Mouse (Mus musculus): ENCODE measurements around the gene Iqschfp.

The Iqschfp gene

DNA sequence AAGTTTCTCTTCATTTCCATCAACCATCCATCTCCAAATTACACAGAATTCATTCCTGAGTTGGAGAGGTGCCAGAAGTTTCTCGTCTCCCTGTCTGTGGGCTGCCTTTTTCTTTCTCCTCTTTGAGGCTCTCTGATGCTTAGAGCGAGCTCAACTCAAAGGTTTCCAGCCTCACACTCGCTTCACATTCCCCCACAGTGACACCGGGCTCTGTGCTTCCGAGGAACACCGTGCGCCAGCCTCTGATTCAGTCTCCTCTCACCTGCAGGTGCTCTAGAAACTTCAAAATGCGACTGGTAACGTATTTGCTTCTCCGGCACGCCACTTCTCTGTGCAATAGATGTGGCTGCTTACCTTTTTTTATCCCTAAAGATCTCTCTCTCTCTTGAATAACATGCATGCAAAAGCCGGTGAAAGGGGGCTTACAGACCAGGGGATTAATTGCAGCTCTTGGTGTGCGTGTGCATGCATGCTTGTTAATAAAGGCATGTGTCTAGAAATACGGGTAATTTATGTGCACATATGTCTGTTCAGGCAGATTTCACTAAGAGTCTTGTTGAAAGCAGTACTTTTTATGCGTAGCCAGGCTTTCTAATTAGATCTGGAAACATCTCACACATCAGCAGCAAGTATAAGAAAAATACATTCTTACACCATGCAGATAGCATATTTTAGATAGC, at the start of gene Iqschfp, which contains the start of gene Iqcj:
TSS of gene Iqschfp (plus strand) at position 207 of the 680 bp plus-strand sequence.
TSS of gene Iqcj (plus strand) at position 195 of the 680 bp plus-strand sequence.
- DNase-seq, result no peak

DNA sequence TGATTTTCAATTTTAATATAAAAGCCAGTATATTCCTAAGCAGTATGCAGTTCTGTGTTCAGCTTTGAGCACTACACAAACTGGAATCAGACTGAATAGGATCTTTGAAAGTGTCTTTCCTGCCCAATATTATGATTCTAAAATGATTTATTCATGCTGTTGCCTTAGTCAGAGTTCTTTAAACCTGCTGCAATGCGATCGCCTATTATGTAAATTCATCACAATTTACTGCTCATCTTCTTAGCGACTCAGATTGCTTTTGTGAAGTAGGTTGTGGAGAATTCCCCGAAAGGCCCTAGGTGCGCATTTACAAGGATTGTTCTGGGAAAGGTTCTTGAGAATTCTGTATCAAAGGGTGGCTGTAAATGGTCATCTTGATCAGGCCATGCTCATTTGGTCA, 39.6 kb upstream of the Iqschfp start:
- DNase-seq, result no peak

DNA sequence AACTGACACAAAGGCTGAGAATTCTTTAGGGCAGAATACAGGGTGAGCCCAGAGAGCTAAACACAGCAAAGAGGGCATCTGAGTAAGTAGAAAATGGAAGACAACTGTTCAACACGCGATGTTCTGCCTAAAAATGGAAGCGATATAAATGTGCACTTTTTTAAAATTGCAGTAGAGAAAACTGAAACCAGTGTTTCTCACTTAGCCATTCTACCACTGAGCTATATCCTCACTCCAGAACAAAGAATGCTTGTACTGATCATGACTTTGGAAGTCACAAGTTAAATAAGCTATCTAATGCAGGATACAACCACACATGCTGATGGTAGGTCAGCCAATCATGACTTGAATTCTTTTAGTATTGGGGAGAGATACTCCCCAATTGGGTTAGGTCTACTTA, 30.5 kb upstream of the Iqschfp start:
- DNase-seq, result no peak

DNA sequence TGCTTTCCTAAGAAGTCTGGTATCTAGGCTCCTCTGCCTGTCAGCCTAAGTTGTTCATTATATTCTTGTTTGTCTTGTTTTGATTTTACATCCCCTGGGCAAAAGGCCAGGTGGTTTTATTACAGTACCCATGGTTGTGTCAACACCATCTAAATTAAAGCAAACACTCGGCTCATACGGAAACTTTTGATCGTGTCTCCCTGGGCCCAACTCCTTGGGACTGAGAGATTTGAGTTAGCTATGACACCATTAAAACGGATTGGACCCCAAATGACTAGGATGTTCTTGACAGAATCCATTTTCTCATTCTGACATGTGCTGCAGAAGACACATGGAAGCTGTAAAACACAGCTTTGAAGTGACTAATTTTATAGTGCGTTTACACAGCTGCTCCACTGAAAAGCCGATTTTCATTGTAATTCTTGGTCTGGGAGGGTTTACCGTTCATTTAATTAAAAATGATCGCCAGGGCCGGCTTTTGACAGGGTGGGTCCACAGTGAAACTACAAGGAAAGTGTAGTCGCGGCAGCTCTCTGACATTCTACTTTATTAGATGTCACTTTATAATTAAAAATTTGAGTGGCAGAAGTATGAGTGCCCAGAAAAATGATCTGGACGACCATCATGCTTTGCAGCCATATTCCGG, 24.5 kb upstream of the Iqschfp start:
- no peak for DNase-seq

DNA sequence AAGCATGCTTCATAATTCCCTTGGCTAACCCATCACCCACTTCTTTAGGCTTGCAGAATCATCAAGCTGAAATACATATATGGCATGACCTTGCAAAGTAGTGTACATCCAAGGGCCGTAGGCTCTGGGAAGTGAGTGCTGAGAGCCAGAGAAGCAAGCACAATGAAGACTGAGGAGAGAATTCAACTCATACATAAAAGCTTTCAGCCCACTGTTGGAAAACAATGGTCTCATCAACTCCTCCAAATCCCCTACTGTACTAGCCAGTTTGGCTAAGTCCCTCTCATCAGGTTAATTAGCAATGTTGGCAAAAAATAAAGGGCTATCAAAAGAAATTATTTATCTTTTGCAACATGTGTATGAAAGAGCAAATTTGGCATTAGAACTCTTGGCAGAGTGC, 22.6 kb upstream of the Iqschfp start:
- DNase-seq, result no peak

DNA sequence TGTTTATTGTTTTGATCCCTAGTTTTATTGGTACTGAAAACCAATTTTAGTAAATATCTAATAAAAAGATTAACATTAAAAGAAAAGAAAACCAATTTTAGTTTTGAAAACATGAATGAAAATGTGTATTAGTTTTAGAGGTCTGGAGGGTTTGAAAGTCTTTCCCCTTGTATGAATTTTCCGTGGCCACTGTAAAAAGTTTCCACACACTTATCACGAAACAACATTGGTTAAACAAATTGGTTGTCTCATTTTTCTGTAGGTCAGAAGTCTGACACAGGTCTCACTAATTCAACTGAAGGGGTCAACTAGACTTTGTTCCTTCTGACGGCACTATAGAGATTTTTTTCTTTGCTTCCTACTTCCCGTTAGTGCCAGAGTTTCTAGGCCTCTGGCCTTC, 14.8 kb upstream of the Iqschfp start:
- DNase-seq, result no peak

DNA sequence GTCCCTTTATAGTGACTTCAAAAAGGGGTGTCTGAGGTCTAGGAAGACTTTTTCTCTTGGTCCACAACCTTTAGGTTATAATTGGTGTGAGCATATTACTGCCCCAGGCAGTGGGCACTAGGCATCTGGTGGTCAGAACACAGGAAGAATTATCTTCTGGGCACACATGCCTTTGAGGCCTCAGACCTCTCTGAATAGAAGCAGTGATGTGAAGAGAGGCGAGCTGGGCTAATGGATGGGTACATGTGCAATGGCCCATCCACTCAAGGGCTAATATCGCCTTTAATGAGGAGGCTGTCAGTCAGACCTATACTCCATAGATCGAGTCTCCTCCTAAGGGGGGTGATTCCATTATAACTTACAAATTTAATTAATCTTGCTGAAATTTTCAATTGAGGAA, 7.7 kb upstream of the Iqschfp start:
- no peak for DNase-seq

DNA sequence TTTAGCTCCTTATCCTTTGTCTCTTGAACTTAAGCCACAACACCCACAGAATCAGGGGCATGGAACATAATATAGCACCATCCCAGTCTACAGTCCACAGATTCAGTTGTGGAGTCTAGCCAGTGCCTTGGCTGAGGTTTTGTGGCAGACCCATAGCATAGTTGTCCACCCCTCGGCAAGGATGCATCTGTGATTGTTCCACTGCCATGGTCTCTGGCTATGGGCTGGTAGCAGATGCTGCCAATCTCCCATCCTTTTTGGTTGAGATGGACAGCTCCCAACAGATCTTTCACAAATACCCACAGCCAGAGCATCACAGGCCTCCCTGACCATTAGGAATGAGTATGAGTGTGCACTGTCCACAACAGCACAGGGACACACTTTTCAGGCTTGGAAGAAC, 5.9 kb upstream of the Iqschfp start:
- no peak for DNase-seq

DNA sequence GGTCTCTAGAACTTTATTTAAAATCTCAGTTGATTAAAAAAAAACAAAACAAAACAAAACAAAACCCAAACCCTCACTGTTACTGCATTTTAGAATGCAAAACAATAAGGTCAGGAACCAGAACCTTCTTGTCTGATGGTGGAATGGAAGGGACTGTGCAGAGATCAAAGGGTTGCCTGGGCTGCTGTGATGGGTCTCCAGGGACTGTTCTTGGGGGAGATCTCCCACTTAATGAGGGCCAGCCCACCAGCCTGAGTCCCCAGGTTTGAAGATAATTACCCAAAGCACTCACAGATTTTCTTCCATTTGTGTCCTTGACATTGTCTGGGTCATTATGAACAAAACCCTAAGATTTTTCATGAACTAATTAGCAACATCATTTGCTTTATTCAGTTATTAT, 4.8 kb upstream of the Iqschfp start:
- DNase-seq, result no peak

DNA sequence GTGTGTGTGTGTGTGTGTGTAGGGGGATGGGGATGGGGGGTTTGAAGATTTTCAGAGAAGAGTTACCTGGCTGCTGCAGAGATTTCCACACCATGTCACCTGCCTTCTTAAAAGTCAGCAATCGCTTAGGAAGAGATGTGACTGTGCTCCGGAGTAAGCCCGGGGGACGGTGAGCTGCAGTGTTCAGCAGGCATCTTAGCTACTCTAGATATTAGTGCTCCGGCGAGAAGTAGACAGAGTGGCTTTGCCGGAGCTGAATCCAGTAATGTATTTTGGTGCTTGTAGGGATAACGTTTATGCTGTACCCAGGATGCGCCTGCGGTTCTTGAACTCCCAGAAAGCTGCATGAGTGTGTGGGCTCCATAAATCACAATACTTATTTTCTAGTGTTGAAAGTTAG, 736 bp downstream of the Iqschfp start:
- no peak for DNase-seq

DNA sequence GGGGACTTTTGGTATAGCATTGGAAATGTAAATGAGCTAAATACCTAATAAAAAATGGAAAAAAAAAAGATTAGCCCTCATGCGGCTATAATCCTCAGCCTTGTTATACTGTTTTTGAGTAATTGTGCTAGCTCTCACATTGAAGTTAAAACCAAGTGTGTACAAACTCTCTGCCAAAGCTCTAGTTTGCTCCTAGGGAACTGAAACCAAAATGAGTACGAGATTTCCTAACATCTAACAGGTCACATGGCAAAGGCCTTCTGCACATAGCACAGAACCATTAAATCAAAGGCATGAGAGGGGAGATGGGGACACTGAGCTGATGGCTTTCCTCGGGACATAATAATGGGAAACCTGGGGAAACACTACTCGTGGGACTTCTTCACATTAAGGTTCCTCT, 10.5 kb downstream of the Iqschfp start:
- DNase-seq, result no peak

DNA sequence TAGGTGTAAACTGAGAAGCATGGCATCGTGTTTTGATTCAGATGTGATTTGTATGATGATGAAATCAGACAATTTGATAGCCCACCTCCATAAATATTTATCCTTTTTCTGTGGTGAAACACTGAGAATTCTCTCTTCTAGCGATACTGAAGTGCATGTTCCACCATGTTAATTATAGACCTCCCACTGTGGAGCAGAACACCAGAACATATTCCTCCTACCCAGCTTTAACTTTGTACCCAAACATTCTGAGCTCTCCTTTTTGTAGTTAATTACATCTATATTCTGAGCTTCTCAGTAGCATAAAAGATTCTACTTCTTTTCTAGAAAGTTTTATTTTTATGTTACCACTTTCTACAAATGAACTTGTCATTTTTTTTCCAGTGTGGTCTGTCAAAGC, 16.6 kb downstream of the Iqschfp start:
- DNase-seq, result no peak

DNA sequence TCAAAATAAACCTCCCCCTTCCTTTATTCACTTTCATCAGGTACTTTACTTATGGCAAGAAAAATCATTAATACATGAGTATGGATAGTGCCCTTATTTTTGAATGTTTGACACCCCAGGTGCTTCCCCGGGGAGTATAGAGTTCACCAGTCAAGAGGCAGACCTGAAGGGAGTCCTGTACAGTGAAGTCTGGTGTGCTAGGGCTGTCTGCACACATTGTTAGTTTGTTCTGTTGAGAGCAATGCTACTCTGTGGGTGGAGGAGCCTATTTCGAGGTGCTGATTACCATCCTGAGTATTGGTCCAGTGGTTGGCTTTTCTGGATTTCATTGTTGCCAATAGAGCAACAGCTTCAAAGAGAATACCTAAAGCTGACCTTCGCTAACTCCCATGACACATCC, 26.1 kb downstream of the Iqschfp start:
- no peak for DNase-seq

DNA sequence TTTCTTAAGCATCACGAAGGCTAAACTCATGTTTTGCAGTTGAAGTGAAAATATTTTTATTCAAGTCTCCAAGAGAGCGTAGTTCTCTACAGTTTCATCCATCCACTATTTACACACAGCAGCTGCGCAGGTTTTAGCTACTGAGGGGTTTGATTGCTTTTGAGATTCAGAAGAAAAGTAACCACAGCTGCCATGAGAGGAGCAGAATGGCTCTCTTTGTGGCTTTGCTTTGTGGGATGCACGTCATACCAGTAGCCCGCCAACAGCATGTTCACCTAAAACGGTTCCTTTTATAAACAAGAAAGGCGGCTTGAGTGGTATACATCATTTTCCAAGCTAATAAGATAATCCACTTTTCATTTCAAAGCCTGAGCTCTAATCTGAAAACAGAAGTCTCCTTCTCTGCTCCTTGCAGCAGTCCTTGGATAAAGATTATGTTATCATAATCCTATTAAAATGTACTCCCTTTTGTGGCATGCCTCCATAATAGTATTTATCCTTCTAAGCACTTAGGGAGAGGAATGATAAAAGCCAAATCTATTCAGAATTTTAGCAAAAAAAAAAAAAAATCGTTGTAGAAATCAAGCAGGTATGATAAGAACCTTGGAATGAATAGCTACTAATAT, 26.7 kb downstream of the Iqschfp start:
- DNase-seq, result no peak

DNA sequence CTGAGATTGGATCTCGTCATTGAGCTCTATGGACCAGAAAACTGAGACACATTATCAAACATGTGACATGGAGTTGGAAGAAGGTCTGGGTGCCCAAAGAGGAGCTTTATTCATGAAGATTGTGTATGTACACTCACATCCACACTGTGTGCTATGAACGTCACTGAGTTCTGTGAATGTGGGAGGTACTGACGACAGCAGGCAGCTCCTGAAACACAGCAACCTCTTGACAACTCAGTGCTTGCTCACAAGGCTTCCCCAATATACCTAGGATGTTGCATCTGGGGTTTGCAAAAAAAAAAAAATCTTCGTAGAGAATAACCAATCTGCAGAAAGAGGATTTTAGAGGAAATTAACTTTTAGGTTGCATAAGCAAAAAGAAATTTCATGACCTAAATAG, 31.1 kb downstream of the Iqschfp start:
- DNase-seq, result no peak

DNA sequence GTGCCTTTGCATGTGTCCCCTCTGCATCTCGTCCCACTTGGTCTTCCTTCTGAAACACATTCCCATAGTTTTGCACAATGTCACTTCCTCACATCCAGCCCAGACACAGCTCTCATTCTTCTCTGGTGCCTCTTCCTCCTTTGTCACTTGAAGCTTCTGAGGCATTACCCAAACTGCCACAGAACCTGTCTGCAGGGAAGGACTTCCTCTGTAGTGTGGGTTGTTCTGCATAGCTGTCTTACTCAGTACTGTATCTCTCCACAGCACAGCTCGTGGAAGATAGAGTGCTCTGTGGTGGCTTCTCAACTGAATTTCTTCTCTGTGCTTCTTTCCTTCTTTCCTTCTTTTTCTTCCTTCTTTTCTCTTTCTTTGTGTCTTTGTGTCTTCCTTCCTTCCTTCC, 33.4 kb downstream of the Iqschfp start:
- DNase-seq, result no peak

DNA sequence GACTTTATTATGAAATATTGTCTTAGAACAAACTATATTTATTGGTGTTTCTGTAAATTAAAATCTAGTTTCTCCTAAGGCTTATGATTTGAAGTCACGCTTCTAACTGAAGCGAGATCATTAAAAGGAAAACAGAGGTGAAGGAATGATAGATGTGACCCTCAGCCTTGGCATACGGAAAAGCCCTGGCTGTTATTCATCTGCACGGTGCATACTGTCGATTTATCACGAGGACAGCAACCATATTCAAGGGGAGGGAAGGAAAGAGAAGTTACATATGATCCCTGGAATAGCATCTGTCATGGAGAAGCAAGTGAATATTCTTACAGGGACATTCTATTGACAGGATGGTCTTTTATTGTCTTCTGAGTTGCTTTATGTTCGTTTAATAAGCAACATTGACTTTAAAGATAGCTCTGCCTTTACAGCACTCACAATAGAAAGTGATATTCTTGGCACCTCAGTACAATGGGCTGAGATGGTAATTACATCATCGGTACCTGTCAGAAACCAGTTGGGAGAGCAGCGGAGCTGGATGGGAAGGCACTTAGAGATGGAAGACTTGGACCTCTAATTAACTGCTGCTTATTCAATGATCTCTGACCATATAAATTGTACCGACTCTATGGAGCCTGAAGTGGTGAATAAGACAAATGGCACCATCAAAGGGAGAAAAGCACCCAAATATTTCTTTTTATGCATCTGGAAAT, 38.5 kb downstream of the Iqschfp start:
- no peak for DNase-seq

DNA sequence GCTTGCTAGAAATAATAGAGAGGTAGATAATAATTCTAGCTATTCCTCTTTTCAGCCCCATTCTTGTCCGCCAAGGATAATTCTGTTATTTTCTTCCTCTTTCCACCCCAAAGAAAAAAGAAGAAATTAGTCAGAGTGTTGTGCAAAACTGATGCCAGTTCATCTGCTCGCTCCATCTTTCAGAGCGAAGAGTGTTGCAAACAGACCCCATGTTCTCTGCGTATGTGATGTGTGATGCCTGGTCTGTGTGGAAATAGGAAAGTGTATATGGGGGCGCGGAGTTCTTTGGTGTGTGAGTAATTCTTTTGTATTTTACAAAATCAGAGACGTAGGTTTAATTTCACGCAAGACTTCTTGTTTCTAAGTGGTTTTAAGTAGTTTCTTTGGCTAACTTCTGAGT, 39.1 kb downstream of the Iqschfp start:
- DNase-seq, result no peak

DNA sequence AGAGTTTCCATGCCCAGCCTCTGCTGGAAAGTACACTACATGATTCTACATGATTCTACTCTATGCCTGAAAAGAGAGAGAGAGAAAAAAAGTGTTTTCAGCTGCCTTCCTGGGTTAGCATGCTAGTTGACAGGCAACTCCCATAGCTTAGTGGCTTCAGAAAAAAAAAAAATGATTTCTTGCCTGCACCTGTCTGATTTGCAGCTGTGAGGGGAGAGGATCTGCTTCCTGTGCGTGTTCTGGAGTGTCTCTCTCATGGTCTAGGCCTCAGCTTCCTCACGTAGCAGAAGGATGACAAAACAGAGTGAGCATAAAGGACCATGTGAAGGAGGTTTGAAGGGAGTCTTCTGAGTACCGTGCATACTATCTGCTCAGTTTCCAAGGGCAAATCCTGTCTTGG, 39.9 kb downstream of the Iqschfp start:
- DNase-seq, result no peak

DNA sequence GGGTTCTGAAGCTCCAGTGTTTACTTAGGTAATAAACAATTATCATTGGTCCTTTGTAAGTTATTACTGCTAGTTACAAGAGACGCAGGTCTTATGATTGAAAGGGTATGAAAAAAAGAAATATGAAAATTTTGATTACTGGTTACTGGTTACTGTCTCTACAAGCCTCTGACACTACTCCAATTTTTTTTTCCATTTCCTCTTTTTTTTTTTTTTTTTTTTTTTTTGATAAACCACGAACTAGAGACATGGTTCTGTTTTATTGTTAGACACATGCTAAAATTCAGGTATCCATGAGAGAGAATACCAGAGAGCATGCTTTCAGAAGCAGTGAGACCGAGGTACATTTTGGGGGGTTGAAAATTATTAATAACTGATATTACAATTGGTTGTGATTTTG, 43.8 kb downstream of the Iqschfp start:
- DNase-seq, result no peak

DNA sequence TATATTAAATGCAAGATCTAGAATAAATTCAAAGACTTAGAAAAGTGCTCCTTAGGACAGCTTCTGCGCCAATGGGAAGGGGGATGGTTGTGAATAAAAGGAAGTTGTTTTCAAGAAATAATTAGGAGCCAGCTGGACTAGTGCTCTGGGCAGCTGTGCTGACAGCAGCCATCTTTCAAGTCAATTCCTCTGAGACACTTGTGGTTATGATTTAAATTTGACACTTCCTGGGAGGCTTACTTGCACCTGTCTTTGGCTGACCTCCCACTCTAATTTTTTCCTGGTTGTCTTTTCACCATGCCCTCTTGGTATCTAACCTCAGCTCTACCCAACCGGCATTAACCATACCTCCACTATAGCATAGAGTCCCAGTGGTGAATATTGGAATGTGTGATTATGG, 55.0 kb downstream of the Iqschfp start:
- no peak for DNase-seq

DNA sequence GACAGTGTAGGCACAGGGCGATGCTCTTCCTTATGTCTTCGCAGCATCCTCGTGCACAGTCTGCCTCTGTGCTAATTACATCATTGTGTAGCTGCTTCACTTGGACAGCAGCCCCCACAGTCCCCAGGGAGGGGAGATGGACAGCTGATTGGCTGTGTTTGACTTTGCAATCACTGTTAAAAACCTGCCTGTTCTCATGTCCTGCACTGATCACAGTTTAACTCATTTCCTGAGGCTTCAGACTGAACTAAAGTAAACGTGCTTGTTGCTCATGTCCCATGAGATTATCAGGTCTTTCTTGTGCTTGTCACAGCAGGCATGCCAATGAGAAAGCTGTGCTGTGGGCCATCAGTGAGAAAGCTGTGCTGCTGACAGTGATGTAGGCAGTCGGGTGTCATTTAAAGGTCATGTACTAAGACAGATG, 60.5 kb downstream of the Iqschfp start:
- no peak for DNase-seq

DNA sequence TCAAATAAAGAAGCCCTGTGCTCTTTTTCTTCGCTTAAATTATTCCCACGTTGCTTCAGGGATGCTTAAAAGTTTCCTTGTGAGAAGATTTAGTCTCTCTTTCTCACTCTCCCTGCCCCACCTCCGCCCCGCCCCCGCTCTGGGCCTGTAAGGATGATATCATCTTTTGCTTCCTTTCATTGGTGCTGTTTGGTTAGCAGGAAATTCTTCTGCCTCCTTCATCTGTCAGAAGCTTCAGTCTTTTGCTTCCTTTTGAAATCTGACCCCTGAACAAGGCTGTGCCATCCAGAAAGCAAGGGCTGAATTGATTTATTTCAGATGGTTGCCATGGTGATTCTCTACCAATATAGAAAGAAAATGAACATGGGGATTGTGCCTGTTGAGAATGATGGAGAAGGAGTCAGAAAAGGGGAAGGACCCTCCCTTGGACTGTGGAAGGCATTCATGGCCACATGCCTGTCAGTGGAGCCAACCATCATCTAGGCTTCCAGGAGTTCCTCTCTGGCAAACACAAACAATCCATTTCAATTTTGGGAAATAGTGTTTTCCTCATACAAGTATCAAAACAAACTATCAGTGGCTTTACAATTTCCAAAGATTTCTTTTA, 62.5 kb downstream of the Iqschfp start:
- DNase-seq, result no peak
